Mouse (Mus musculus) limb, embryonic 14.5 days (tissue): ENCODE results near the gene Zbtb8os. TPM values are rescaled to one million over a fixed set of nuclear protein-coding genes. Genes with fewer than 3 reads are reported as not detected.

ENCODE experiments used
- ATAC-seq: fragments of 200-750 bp; cut with Nextera tagmentation; 2 replicates; pipeline ENCODE4 v1.8.0; 2017; ENCODE audit warnings: low read depth, moderate number of reproducible peaks, moderate TSS enrichment; ENCODE audit not compliant: low FRiP score
- DNase-seq: peaks from one replicate; pipeline ENCODE4 v3.0.0-alpha.2; 2015; ENCODE audit warnings: low spot score
- H3K27ac ChIP-seq: fragments of 300-500 bp; sonication (generic); replicated peaks from 2 replicates; pipeline ENCODE4 v1.5.1; 2014; ENCODE audit warnings: low read depth, mild to moderate bottlenecking, low read length, moderate library complexity, mixed read lengths
- H3K27me3 ChIP-seq: fragments of 300-500 bp; sonication (generic); 2 replicates; pipeline ENCODE4 v1.6.1; 2014; ENCODE audit warnings: low read length, mixed read lengths; ENCODE audit not compliant: control insufficient read depth, insufficient read depth
- H3K36me3 ChIP-seq: fragments of 300-500 bp; sonication (generic); 2 replicates; pipeline ENCODE4 v1.6.1; 2014; ENCODE audit warnings: mild to moderate bottlenecking, low read length, moderate library complexity, mixed read lengths; ENCODE audit not compliant: control insufficient read depth, insufficient read depth
- H3K4me1 ChIP-seq: fragments of 300-500 bp; sonication (generic); 2 replicates; pipeline ENCODE4 v1.6.1; 2014; ENCODE audit warnings: antibody characterized with exemption, low read length, mixed read lengths; ENCODE audit not compliant: control insufficient read depth, insufficient read depth
- H3K4me2 ChIP-seq: fragments of 300-500 bp; sonication (generic); replicated peaks from 2 replicates; pipeline ENCODE4 v1.6.1; 2014; ENCODE audit warnings: low read depth, mild to moderate bottlenecking, low read length, moderate library complexity; ENCODE audit not compliant: severe bottlenecking
- H3K4me3 ChIP-seq: fragments of 300-500 bp; sonication (generic); replicated peaks from 2 replicates; pipeline ENCODE4 v1.5.1; 2014; ENCODE audit warnings: low read length
- H3K9ac ChIP-seq: fragments of 300-500 bp; sonication (generic); 2 replicates; pipeline ENCODE4 v1.6.1; 2014; ENCODE audit warnings: mild to moderate bottlenecking, low read depth, low read length, moderate library complexity; ENCODE audit not compliant: severe bottlenecking
- H3K9me3 ChIP-seq: fragments of 300-500 bp; sonication (generic); 2 replicates; pipeline ENCODE4 v1.6.1; 2016; ENCODE audit warnings: low read length; ENCODE audit not compliant: control insufficient read depth
- POLR2A ChIP-seq: fragments of 200-500 bp; IDR thresholded peaks from 2 replicates; pipeline ENCODE4 v1.8.0; 2012; ENCODE audit warnings: inconsistent platforms, mild to moderate bottlenecking, moderate library complexity, borderline replicate concordance; ENCODE audit not compliant: insufficient read depth, insufficient read length; ENCODE audit errors: extremely low read depth
- WGBS: fragments of 180-500 bp; shearing (Covaris S2); extraction: QIAGEN DNeasy Blood & Tissue Kit; methylation state at CpG from one replicate; pipeline ENCODE4 v1.1.7; 2014; 5-methylcytosine and 5-hydroxymethylcytosine counted together
- polyA plus RNA-seq, 2 experiments: library from polyadenylated mRNA; depleted of rRNA in 1 of 2; stranded (reverse) in 1 of 2; unstranded in 1 of 2; fragments of >200 nt; fragmentation: Nextera tagmentation in 1 of 2; extraction: Ambion mirVana in 1 of 2; gene quantifications; 2 replicates each; pipeline versions ENCODE4 v1.2.1 to v1.2.3; 2012 to 2014

The Zbtb8os gene
- polyA plus RNA-seq, 2 experiments: 36.6 to 44.4 TPM

- Histone ChIP-seq H3K4me1 (no peaks in the 10 kb centered on the region), H3K36me3 (no peaks in the 10 kb centered on the region), H3K4me3 (no peak overlapping the region), H3K27ac (no peak overlapping the region), H3K9ac (no peak overlapping the region), H3K4me2 (no peak overlapping the region), H3K9me3 (no peaks in the 10 kb centered on the region), H3K27me3 (no peaks in the 10 kb centered on the region)
- WGBS: 40% methylated on average over 12 of the region's 12 CpGs
- ATAC-seq (no peak), DNase-seq (no peak)
- no peak for TF ChIP-seq POLR2A
Observed at GRCm38 (mm10) chr4:129394089-129394870, 58.8 kb downstream of the Zbtb8os start.

- H3K9me3 ChIP-seq: no peaks in the 10 kb centered on the region
- 75% methylated on average over 3 of the region's 3 CpGs for WGBS
- H3K27me3 ChIP-seq: no peaks in the 10 kb centered on the region
- H3K36me3 ChIP-seq: no peaks in the 10 kb centered on the region
- H3K4me3 ChIP-seq: no peak overlapping the region
- no peak overlapping the region for H3K9ac ChIP-seq
- DNase-seq (peak; percentile 42), ATAC-seq (no peak)
- H3K4me2 ChIP-seq: no peak overlapping the region
- no peak overlapping the region for H3K27ac ChIP-seq
- no peaks in the 10 kb centered on the region for H3K4me1 ChIP-seq
- TF ChIP-seq POLR2A: no peak
Observed at GRCm38 (mm10) chr4:129396960-129397359, 61.5 kb downstream of the Zbtb8os start.

GRCm38 (mm10) chr4:129399813-129400212 is 64.3 kb downstream of the Zbtb8os start:
- no peak for TF ChIP-seq POLR2A
- Histone ChIP-seq H3K4me2 (no peak overlapping the region), H3K36me3 (no peaks in the 10 kb centered on the region), H3K9me3 (no peaks in the 10 kb centered on the region), H3K9ac (no peak overlapping the region), H3K27ac (no peak overlapping the region), H3K27me3 (no peaks in the 10 kb centered on the region), H3K4me3 (no peak overlapping the region), H3K4me1 (no peaks in the 10 kb centered on the region)
- no peak for DNase-seq
- ATAC-seq: no peak
- WGBS: 74% methylated on average over 4 of the region's 4 CpGs

Other genes starting within 250 kb of the Zbtb8os start
- gene Tmem54, start 230.1 kb upstream of the Zbtb8os start, polyA plus RNA-seq (2012; rRNA removed): 8.8 and 9.9 TPM in 2 replicates
- 11.1 and 13.3 TPM in 2 replicates for gene Tmem54, start 230.1 kb upstream of the Zbtb8os start, polyA plus RNA-seq (2014; fragmentation: Nextera tagmentation; extraction: Ambion mirVana)
- 2.1 and 2.4 TPM in 2 replicates for gene Hpca, start 213.7 kb upstream of the Zbtb8os start, polyA plus RNA-seq (2012; rRNA removed)
- gene Hpca, start 213.7 kb upstream of the Zbtb8os start, polyA plus RNA-seq (2014; fragmentation: Nextera tagmentation; extraction: Ambion mirVana): 0.39 and 0.94 TPM in 2 replicates
- 32.8 and 32.9 TPM in 2 replicates for gene Fndc5, start 198.7 kb upstream of the Zbtb8os start, polyA plus RNA-seq (2012; rRNA removed)
- gene Fndc5, start 198.7 kb upstream of the Zbtb8os start, polyA plus RNA-seq (2014; fragmentation: Nextera tagmentation; extraction: Ambion mirVana): 25.2 and 31.0 TPM in 2 replicates
- 59.9 and 67.7 TPM in 2 replicates for gene S100pbp, start 146.0 kb upstream of the Zbtb8os start, polyA plus RNA-seq (2012; rRNA removed)
- 14.9 and 19.9 TPM in 2 replicates for gene S100pbp, start 146.0 kb upstream of the Zbtb8os start, polyA plus RNA-seq (2014; fragmentation: Nextera tagmentation; extraction: Ambion mirVana)
- gene Yars, start 145.9 kb upstream of the Zbtb8os start, polyA plus RNA-seq (2012; rRNA removed): 37.7 and 50.3 TPM in 2 replicates
- gene Yars, start 145.9 kb upstream of the Zbtb8os start, polyA plus RNA-seq (2014; fragmentation: Nextera tagmentation; extraction: Ambion mirVana): 78.7 and 79.5 TPM in 2 replicates
- gene C77080, start 74.3 kb upstream of the Zbtb8os start, polyA plus RNA-seq (2012; rRNA removed): 17.1 and 22.5 TPM in 2 replicates
- 7.6 and 9.2 TPM in 2 replicates for gene C77080, start 74.3 kb upstream of the Zbtb8os start, polyA plus RNA-seq (2014; fragmentation: Nextera tagmentation; extraction: Ambion mirVana)
- 3.9 and 5.3 TPM in 2 replicates for gene Sync, start 48.1 kb upstream of the Zbtb8os start, polyA plus RNA-seq (2012; rRNA removed)
- gene Sync, start 48.1 kb upstream of the Zbtb8os start, polyA plus RNA-seq (2014; fragmentation: Nextera tagmentation; extraction: Ambion mirVana): 4.6 and 6.1 TPM in 2 replicates
- 112 and 128 TPM in 2 replicates for gene Rbbp4, start 325 bp upstream of the Zbtb8os start, polyA plus RNA-seq (2012; rRNA removed)
- gene Rbbp4, start 325 bp upstream of the Zbtb8os start, polyA plus RNA-seq (2014; fragmentation: Nextera tagmentation; extraction: Ambion mirVana): 331 and 346 TPM in 2 replicates
- gene Zbtb8a, start 42.4 kb downstream of the Zbtb8os start, polyA plus RNA-seq (2012; rRNA removed): 16.2 and 16.8 TPM in 2 replicates
- 5.6 and 7.1 TPM in 2 replicates for gene Zbtb8a, start 42.4 kb downstream of the Zbtb8os start, polyA plus RNA-seq (2014; fragmentation: Nextera tagmentation; extraction: Ambion mirVana)
- 0.87 and 1.0 TPM in 2 replicates for gene Zbtb8b, start 105.2 kb downstream of the Zbtb8os start, polyA plus RNA-seq (2012; rRNA removed)
- 1.3 and 2.0 TPM in 2 replicates for gene Zbtb8b, start 105.2 kb downstream of the Zbtb8os start, polyA plus RNA-seq (2014; fragmentation: Nextera tagmentation; extraction: Ambion mirVana)
- gene Bsdc1, start 125.9 kb downstream of the Zbtb8os start, polyA plus RNA-seq (2012; rRNA removed): 24.6 and 28.9 TPM in 2 replicates
- gene Bsdc1, start 125.9 kb downstream of the Zbtb8os start, polyA plus RNA-seq (2014; fragmentation: Nextera tagmentation; extraction: Ambion mirVana): 27.6 and 29.9 TPM in 2 replicates
- gene Tssk3, start 155.3 kb downstream of the Zbtb8os start, polyA plus RNA-seq (2012; rRNA removed): not detected in 2 replicates
- not detected in 2 replicates for gene Tssk3, start 155.3 kb downstream of the Zbtb8os start, polyA plus RNA-seq (2014; fragmentation: Nextera tagmentation; extraction: Ambion mirVana)
- 0.15 TPM in 1 of 2 replicates, not detected in the other for gene Fam229a, start 155.5 kb downstream of the Zbtb8os start, polyA plus RNA-seq (2012; rRNA removed)
- gene Fam229a, start 155.5 kb downstream of the Zbtb8os start, polyA plus RNA-seq (2014; fragmentation: Nextera tagmentation; extraction: Ambion mirVana): not detected in 2 replicates
- 563 and 613 TPM in 2 replicates for gene Marcksl1, start 177.9 kb downstream of the Zbtb8os start, polyA plus RNA-seq (2012; rRNA removed)
- 648 and 776 TPM in 2 replicates for gene Marcksl1, start 177.9 kb downstream of the Zbtb8os start, polyA plus RNA-seq (2014; fragmentation: Nextera tagmentation; extraction: Ambion mirVana)
- 209 and 212 TPM in 2 replicates for gene Hdac1, start 207.0 kb downstream of the Zbtb8os start, polyA plus RNA-seq (2012; rRNA removed)
- gene Hdac1, start 207.0 kb downstream of the Zbtb8os start, polyA plus RNA-seq (2014; fragmentation: Nextera tagmentation; extraction: Ambion mirVana): 201 and 225 TPM in 2 replicates
- gene Lck, start 237.9 kb downstream of the Zbtb8os start, polyA plus RNA-seq (2012; rRNA removed): 9.9 and 10.3 TPM in 2 replicates
- 6.3 and 6.8 TPM in 2 replicates for gene Lck, start 237.9 kb downstream of the Zbtb8os start, polyA plus RNA-seq (2014; fragmentation: Nextera tagmentation; extraction: Ambion mirVana)
- gene Fam167b, start 242.9 kb downstream of the Zbtb8os start, polyA plus RNA-seq (2012; rRNA removed): 7.3 and 8.2 TPM in 2 replicates
- gene Fam167b, start 242.9 kb downstream of the Zbtb8os start, polyA plus RNA-seq (2014; fragmentation: Nextera tagmentation; extraction: Ambion mirVana): 4.1 and 5.3 TPM in 2 replicates